Mouse (Mus musculus) midbrain, embryonic 13.5 days (tissue): ENCODE results near the gene Mark3. TPM values are rescaled to one million over a fixed set of nuclear protein-coding genes. Genes with fewer than 3 reads are reported as not detected.

Experiments used
- ATAC-seq: fragments of 200-750 bp; cut with Nextera tagmentation; 2 replicates; pipeline ENCODE4 v1.8.0; 2017; ENCODE audit warnings: mild to moderate bottlenecking, moderate TSS enrichment, moderate library complexity
- H3K27ac ChIP-seq: fragments of 300-500 bp; sonication (generic); 2 replicates; pipeline ENCODE4 v1.5.1; 2015; ENCODE audit warnings: inconsistent platforms, mild to moderate bottlenecking, moderate library complexity
- H3K27me3 ChIP-seq: fragments of 300-500 bp; sonication (generic); 2 replicates; pipeline ENCODE4 v1.6.1; 2015; ENCODE audit warnings: mild to moderate bottlenecking, inconsistent platforms
- H3K36me3 ChIP-seq: fragments of 300-500 bp; sonication (generic); 2 replicates; pipeline ENCODE4 v1.6.1; 2015; ENCODE audit warnings: mild to moderate bottlenecking, inconsistent platforms
- H3K4me1 ChIP-seq: fragments of 300-500 bp; sonication (generic); replicated peaks from 2 replicates; pipeline ENCODE4 v1.6.1; 2015; ENCODE audit warnings: inconsistent platforms
- H3K4me2 ChIP-seq: fragments of 300-500 bp; sonication (generic); replicated peaks from 2 replicates; pipeline ENCODE4 v1.6.1; 2015; ENCODE audit warnings: moderate library complexity, mild to moderate bottlenecking, inconsistent platforms
- H3K4me3 ChIP-seq: fragments of 300-500 bp; sonication (generic); replicated peaks from 2 replicates; pipeline ENCODE4 v1.5.1; 2015; ENCODE audit warnings: mild to moderate bottlenecking, inconsistent platforms
- H3K9ac ChIP-seq: fragments of 300-500 bp; sonication (generic); replicated peaks from 2 replicates; pipeline ENCODE4 v1.6.1; 2015; ENCODE audit warnings: mild to moderate bottlenecking, inconsistent platforms
- H3K9me3 ChIP-seq: fragments of 300-500 bp; sonication (generic); 2 replicates; pipeline ENCODE4 v1.6.1; 2016; ENCODE audit warnings: mild to moderate bottlenecking, inconsistent platforms
- WGBS: fragments of 180-500 bp; shearing (Covaris S2); methylation state at CpG from one replicate; pipeline ENCODE4 v1.1.7; 2015; 5-methylcytosine and 5-hydroxymethylcytosine counted together
- polyA plus RNA-seq: library from polyadenylated mRNA; unstranded; fragments of >200 nt; fragmentation: Nextera tagmentation; extraction: Ambion mirVana; gene quantifications from 2 replicates; pipeline ENCODE4 v1.2.1, GENCODE M21; 2015

The Mark3 gene
- polyA plus RNA-seq, 1 experiment from 2014 or later: 57.2 TPM

DNA sequence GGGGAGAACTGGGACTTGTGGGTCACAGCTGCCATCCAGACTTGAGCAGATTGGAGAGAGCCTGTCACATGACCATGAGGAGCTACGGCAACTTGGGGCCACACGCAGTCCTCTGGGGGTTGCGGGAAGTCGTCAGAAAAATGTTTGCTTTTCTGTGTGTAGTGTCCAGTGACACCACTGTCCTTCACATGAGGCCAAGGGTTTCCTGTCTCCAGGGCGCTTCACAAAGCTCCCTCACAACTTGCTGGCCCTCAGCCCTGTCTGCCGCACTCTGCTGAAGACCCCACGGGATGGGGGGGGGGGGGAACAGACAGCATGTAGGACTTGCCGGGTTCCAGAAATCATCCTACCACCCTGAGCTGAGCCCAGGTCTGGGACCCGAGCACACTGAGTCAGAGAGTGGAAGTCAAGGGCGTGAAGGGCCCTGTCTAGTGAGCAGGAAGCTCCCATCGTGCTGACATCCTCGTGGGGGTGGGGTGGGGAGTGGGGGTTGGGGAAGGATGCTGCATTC is 120.0 kb downstream of the Mark3 start:
- H3K36me3 ChIP-seq: no peaks in the 10 kb centered on the region
- no peaks in the 10 kb centered on the region for H3K27me3 ChIP-seq
- peak overlapping the region; percentile 39 for H3K4me2 ChIP-seq
- H3K4me3 ChIP-seq: no peak overlapping the region; the same call in 1 of the 2 replicates
- H3K9me3 ChIP-seq: no peaks in the 10 kb centered on the region
- peak overlapping the region; percentile 51 for H3K9ac ChIP-seq
- peaks cover 64% of the 10 kb centered on the region for H3K4me1 ChIP-seq
- peak overlapping the region; percentile 96 for H3K27ac ChIP-seq
- ATAC-seq: peak; percentile 27
- WGBS: 2% methylated on average over 12 of the region's 12 CpGs

DNA sequence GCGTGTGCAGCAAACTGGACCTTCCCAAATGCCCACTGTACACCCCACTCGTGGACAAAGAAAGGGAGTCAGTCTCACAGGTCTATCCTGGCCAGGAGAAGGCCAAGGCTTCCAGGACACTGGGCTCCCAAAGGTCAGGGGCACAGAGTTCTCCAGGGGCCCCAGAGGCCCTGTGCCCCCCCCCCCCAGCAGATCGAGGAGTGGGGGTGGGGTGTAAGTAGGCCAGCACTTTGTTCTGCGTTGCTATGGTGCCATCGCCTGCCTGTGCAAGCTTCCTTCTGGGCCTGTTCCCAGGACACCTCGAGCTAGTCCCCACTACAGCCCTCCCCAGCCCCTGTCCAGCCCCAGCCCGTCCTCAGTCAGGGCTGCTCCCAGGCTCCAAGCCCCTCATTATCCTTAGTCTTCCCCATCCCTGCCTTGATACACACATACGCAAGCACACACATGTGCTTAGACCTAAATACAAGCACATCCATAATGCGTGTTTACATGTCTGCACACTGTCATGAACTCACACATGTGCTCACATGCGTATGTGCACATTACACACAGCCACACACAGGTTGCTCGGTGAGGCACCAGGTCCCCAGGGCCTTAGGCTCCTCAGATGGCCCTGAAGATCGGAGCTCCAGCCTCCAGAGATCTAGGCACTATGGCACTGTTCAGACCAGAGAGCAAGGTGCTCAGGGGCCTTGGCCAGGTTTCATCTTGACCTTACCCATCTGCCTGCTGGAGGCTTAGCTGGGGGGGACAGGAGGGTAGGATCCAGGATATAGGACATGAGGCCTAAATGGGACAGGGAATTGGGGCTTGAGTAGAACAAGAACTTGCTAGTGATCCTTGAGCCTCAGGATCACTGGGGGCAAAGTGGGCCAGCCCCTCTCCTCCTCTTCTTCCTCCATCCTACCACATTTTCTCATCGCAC is 120.8 kb downstream of the Mark3 start:
- H3K36me3 ChIP-seq: no peaks in the 10 kb centered on the region
- no peaks in the 10 kb centered on the region for H3K27me3 ChIP-seq
- peak overlapping the region; percentile 96 for H3K27ac ChIP-seq
- no peak overlapping the region for H3K4me3 ChIP-seq
- H3K4me2 ChIP-seq: peak overlapping the region; percentile 39
- H3K4me1 ChIP-seq: peaks cover 60% of the 10 kb centered on the region
- no peaks in the 10 kb centered on the region for H3K9me3 ChIP-seq
- peak; percentile 57 for ATAC-seq
- peak overlapping the region; percentile 51 for H3K9ac ChIP-seq
- WGBS: 21% methylated on average over 13 of the region's 13 CpGs

DNA sequence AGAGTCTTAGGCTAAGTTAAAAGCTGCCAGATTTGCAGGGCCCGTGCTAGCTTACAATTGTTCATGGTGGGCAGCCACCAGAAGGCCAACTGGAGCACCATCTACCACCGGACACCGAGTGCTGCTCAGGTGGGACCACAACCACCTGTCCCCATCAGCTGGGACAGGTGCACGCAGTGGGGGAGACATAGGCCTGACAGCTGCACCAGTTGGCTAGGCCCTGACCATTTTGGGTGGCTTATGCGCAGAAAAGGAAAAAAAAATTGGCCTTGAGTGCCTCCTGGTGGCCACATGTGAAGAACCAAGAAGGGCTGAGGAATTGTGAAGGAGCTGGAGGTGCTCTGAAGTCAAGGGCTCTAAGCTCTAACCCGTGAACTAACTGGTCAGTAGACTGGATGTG is 121.9 kb downstream of the Mark3 start:
- no peaks in the 10 kb centered on the region for H3K36me3 ChIP-seq
- no peaks in the 10 kb centered on the region for H3K9me3 ChIP-seq
- no peak overlapping the region for H3K9ac ChIP-seq
- H3K27ac ChIP-seq: peak overlapping the region; percentile 96
- H3K4me3 ChIP-seq: no peak overlapping the region
- 22% methylated on average over 6 of the region's 6 CpGs for WGBS
- ATAC-seq: 0 out of 2 replicates have a peak, but pooled peaks have one; percentile 7
- no peak overlapping the region for H3K4me2 ChIP-seq
- H3K4me1 ChIP-seq: peaks cover 49% of the 10 kb centered on the region
- H3K27me3 ChIP-seq: no peaks in the 10 kb centered on the region

DNA sequence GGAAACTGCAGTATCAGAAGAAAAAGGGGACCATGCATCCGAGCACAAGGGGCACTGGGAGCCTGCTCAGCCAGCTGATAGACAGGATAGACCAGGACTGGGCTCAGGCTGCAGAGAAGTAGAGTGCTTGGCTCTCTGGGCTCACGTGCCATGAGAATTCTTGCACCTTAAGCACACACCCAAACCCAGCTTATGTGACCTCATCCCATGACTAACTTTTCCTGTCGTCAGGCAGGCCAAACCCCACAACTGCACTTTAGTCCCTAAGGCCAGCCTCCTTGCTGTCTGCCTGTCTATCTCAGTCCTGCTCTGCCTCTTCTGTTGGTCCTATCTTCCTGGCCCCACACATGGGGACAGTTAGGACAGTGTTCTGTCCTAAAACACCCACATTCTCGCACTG is 123.4 kb downstream of the Mark3 start:
- Histone ChIP-seq H3K27ac (no peak overlapping the region), H3K9ac (no peak overlapping the region), H3K27me3 (no peaks in the 10 kb centered on the region), H3K4me1 (peaks cover 36% of the 10 kb centered on the region), H3K36me3 (no peaks in the 10 kb centered on the region), H3K4me3 (no peak overlapping the region), H3K9me3 (no peaks in the 10 kb centered on the region), H3K4me2 (no peak overlapping the region)
- 71% methylated on average over 4 of the region's 4 CpGs for WGBS
- ATAC-seq: no peak

DNA sequence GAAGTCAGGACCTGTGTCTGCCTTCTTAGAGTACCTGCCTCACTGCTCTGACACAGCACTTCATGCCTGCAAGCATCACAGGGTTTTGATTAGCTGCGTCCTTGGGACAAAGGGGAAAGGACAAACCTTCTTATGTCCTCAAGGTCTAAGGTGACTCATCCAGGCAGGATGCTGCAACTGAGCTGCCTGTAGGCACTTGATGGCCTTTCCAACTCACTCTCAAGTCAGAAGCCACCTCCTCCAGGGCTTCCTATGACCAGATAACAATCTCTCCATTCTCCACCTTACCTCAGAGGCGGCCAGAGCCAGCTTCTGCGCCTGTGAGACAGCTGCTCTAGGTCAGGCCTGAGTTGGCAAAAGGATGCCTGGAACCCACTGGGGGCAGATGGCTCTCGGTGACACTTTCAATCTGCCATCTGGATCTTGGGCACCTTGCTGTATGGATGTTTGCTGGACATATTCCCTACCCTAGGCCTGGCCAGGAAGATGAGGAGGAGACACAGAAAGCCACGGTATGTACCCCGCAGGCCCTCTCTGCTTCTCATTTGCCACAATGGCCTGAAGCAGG is 124.1 kb downstream of the Mark3 start:
- Histone ChIP-seq H3K9me3 (no peaks in the 10 kb centered on the region), H3K4me2 (no peak overlapping the region), H3K36me3 (no peaks in the 10 kb centered on the region), H3K27ac (no peak overlapping the region), H3K4me3 (no peak overlapping the region), H3K4me1 (peaks cover 29% of the 10 kb centered on the region), H3K27me3 (no peaks in the 10 kb centered on the region), H3K9ac (no peak overlapping the region)
- no peak for ATAC-seq
- 81% methylated on average over 6 of the region's 6 CpGs for WGBS

DNA sequence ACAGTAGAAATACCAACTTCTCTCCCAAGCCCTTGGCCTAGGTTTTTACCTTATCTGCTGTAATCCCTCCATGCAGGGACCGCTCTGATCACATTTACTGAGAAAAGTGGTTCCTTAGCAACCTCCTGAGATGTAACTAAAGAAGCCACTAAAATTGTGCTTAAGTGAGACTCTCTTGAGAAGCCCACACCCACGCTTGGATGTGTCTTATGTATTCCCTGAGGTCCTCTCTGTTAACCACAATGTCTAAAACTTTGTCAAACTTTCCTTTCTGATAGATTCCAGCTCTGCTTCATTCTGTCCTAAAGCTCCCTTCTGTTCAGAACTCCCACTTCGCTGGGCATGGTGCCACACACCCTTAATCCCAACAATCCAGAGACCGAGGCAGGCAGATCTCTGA is 125.2 kb downstream of the Mark3 start:
- no peak for ATAC-seq
- 90% methylated on average over 4 of the region's 4 CpGs for WGBS
- Histone ChIP-seq H3K4me3 (no peak overlapping the region), H3K9me3 (no peaks in the 10 kb centered on the region), H3K4me1 (peaks cover 17% of the 10 kb centered on the region), H3K27ac (no peak overlapping the region), H3K9ac (no peak overlapping the region), H3K27me3 (no peaks in the 10 kb centered on the region), H3K36me3 (no peaks in the 10 kb centered on the region), H3K4me2 (no peak overlapping the region)

DNA sequence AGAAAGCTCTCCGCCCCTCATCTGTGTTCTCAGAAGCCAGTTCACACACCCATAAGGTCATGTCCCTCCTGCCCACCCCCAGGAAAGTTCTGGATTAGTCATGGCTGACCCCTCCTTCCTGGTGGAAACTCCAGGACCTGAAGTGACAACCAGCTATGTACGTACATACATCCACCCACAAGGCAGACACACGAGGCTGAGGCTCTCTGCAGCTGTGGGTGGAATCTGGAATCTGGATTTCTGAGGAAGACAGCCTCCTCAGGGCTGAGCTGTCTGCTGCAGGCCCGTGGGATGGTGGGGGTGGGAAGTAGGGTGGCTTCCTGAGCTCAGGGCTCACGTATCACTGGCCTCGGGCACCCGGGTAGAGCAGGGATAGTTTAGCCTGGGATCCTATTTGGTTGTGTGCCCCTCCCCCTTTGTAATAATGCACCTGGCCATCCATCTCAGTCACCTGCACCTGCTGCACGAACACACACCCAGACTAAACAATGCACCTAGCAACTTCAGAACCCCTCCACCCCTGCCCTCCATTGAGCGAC is 126.7 kb downstream of the Mark3 start:
- WGBS: 81% methylated on average over 9 of the region's 9 CpGs
- H3K9ac ChIP-seq: no peak overlapping the region

DNA sequence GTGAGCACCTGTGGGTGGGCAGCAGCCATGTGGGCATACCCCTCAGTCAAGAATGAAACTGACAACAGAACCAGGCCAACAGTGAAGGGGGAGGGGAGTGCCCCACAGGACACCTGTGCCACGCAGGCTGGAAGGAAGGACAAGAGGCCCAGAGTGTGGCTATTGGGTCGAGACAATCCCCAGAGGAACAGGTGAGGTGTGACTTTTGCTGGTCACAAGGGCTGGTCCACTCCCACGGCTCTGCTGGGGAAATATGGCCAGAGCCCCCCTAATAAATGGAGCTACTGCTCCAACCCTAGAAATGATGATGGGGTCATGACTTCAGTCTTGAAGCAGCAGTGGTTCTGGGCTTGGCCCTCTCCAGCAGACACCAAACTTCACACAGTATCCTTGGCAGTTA is 129.0 kb downstream of the Mark3 start:
- peaks cover 5% of the 10 kb centered on the region; the same call in 1 of the 2 replicates for H3K4me1 ChIP-seq
- no peak overlapping the region for H3K9ac ChIP-seq
- H3K4me2 ChIP-seq: no peak overlapping the region
- peaks cover 20% of the 10 kb centered on the region for H3K36me3 ChIP-seq
- no peaks in the 10 kb centered on the region for H3K9me3 ChIP-seq
- H3K27me3 ChIP-seq: no peaks in the 10 kb centered on the region
- 83% methylated on average over 3 of the region's 3 CpGs for WGBS
- H3K4me3 ChIP-seq: no peak overlapping the region
- no peak overlapping the region for H3K27ac ChIP-seq
- no peak for ATAC-seq

More for the DNA sequence above, 126.7 kb downstream of the Mark3 start:
- no peak overlapping the region for H3K4me3 ChIP-seq
- no peak for ATAC-seq
- H3K4me2 ChIP-seq: no peak overlapping the region
- 0 out of 2 replicates have a peak, but pooled peaks cover 5% of the 10 kb centered on the region for H3K36me3 ChIP-seq
- H3K4me1 ChIP-seq: peaks cover 8% of the 10 kb centered on the region
- H3K27ac ChIP-seq: no peak overlapping the region
- no peaks in the 10 kb centered on the region for H3K9me3 ChIP-seq
- H3K27me3 ChIP-seq: no peaks in the 10 kb centered on the region

DNA sequence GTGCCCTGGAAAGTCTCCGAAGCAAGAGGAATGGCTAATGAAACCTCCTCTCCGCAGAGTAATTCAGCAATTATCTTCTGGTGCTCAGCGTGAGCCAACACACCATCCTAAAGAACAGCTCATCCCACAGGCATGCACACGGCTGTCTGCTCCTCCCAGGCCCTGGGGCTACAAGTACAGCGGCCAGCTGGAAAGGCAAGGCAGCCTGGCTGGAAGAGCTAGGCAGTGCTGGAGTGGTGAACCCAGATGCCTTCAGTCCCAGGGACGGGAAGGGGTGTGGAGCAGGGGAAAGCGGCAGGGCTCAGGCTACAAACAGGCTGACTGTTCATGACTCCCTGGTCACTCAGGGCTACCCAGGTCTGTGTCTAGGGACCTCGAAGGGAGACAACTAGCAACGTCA is 130.3 kb downstream of the Mark3 start:
- 63% methylated on average over 9 of the region's 9 CpGs for WGBS
- peak overlapping the region; percentile 28; the same call in 1 of the 2 replicates for H3K9ac ChIP-seq
- H3K27ac ChIP-seq: no peak overlapping the region

DNA sequence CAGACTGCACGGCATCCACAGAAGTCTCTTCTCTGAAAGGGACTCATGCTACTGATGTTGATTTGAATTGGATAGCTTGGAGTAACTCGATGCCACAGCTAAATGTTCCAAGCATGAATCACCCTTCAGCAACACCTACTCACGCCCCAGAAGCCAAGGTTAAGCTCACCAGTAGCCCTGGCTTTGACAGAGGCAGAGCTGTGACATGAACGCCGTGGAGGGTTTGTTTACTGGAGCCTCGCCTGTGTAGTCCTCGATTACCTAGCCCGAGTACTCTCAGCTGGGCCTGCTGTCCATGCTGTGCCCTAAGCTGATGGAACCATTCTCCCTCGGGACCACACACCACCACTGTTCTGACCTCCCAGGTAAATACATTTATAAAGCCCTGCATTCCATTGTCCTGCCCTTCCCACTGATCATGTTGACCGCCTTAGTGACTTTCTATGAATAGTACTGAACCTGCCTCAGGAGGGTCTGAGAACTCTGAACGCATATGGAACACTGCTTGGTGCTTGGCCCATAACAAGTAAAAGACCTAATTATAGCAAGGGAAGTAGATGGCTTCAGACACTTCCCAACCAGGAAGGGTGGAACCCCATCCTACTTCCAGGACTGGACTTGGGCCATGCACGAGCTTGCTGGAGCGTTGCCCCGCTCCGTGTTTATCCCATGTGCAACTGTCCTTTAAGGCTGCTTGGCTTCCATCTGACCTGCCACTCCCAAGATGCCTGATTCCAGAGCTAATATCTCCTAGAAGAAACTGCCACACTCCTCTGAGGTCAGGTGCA is 131.1 kb downstream of the Mark3 start:
- no peaks in the 10 kb centered on the region for H3K27me3 ChIP-seq
- H3K9ac ChIP-seq: 0 out of 2 replicates have a peak overlapping the region, but pooled peaks have one; percentile 28
- H3K9me3 ChIP-seq: no peaks in the 10 kb centered on the region
- no peak for ATAC-seq
- H3K36me3 ChIP-seq: peaks cover 41% of the 10 kb centered on the region
- peaks cover 5% of the 10 kb centered on the region; the same call in 1 of the 2 replicates for H3K4me1 ChIP-seq
- 88% methylated on average over 15 of the region's 15 CpGs for WGBS
- no peak overlapping the region for H3K27ac ChIP-seq
- H3K4me3 ChIP-seq: no peak overlapping the region
- H3K4me2 ChIP-seq: no peak overlapping the region

More for the DNA sequence above, 130.3 kb downstream of the Mark3 start:
- H3K4me1 ChIP-seq: peaks cover 5% of the 10 kb centered on the region; the same call in 1 of the 2 replicates
- H3K4me3 ChIP-seq: no peak overlapping the region
- no peak overlapping the region for H3K4me2 ChIP-seq
- no peaks in the 10 kb centered on the region for H3K27me3 ChIP-seq
- no peaks in the 10 kb centered on the region for H3K9me3 ChIP-seq
- peaks cover 33% of the 10 kb centered on the region for H3K36me3 ChIP-seq
- 0 out of 2 replicates have a peak, but pooled peaks have one; percentile 43 for ATAC-seq
